ENCODE assay signal across 8 mouse cellular contexts in genomic region chr13:21855146-21855545, GRCm38 (mm10). TPM values are rescaled to one million over a fixed set of nuclear protein-coding genes. Genes with fewer than 3 reads are reported as not detected.
DNase-seq lines count a peak whose midpoint lies in the region; ATAC-seq and TF ChIP-seq lines count a peak whose summit lies in the region.

No protein-coding gene starts in this region.

- no peak for TF ChIP-seq EP300 in stomach, postnatal 0 days (optimal IDR thresholded peaks at IDR 0.05)

- H3K9me3 ChIP-seq in embryonic facial prominence, embryonic 11.5 days (replicated peaks; ENCODE audit: control insufficient read depth, low read length), result no peaks in the 10 kb centered on the region
- no peaks in the 10 kb centered on the region for H3K9me3 ChIP-seq in heart, embryonic 14.5 days (ENCODE audit: control insufficient read depth, low read length)
- no peaks in the 10 kb centered on the region for H3K9me3 ChIP-seq in liver, embryonic 13.5 days (replicated peaks)
- no peaks in the 10 kb centered on the region for H3K9me3 ChIP-seq in neural tube, embryonic 11.5 days (ENCODE audit: control insufficient read depth, low read length)
- H3K9me3 ChIP-seq in stomach, postnatal 0 days (ENCODE audit: control insufficient read depth, low read length), result no peaks in the 10 kb centered on the region

- H3K27me3 ChIP-seq in embryonic facial prominence, embryonic 11.5 days (ENCODE audit: control insufficient read depth, insufficient read depth, low read length), result no peaks in the 10 kb centered on the region
- no peaks in the 10 kb centered on the region for H3K27me3 ChIP-seq in heart, embryonic 14.5 days (ENCODE audit: control insufficient read depth, insufficient read depth, low read length)
- H3K27me3 ChIP-seq in liver, embryonic 13.5 days, result no peaks in the 10 kb centered on the region
- no peaks in the 10 kb centered on the region for H3K27me3 ChIP-seq in neural tube, embryonic 11.5 days (ENCODE audit: control insufficient read depth, insufficient read depth, low read length)
- H3K27me3 ChIP-seq in stomach, postnatal 0 days (ENCODE audit: control insufficient read depth, insufficient read depth, low read length), result no peaks in the 10 kb centered on the region

- peak; percentile 89 for DNase-seq in 3T3-L1 (ENCODE audit: low read depth, low spot score)
- DNase-seq in adrenal gland, adult 2 months, result peak; percentile 92
- DNase-seq in embryonic facial prominence, embryonic 11.5 days (ENCODE audit: low spot score), result peak; percentile 82
- DNase-seq in kidney, postnatal 25 days, result peak; percentile 57 to 69
- peak; percentile 82 for DNase-seq in liver, embryonic 13.5 days
- DNase-seq in neural tube, embryonic 11.5 days (ENCODE audit: low spot score), result peak; percentile 85
- peak; percentile 37 for DNase-seq in stomach, postnatal 0 days (ENCODE audit: low spot score)

- no peaks in the 10 kb centered on the region for H3K4me1 ChIP-seq in embryonic facial prominence, embryonic 11.5 days (ENCODE audit: control insufficient read depth, insufficient read depth, low read length)
- H3K4me1 ChIP-seq in heart, embryonic 14.5 days (ENCODE audit: control insufficient read depth in 2 of 2, insufficient read depth in 2 of 2, low read length in 2 of 2), result peaks cover 9 to 18% of the 10 kb centered on the region in 2 experiments
- H3K4me1 ChIP-seq in liver, embryonic 13.5 days (replicated peaks), result peaks cover 10% of the 10 kb centered on the region
- no peaks in the 10 kb centered on the region for H3K4me1 ChIP-seq in neural tube, embryonic 11.5 days (ENCODE audit: control insufficient read depth, insufficient read depth, low read length)
- H3K4me1 ChIP-seq in stomach, postnatal 0 days (replicated peaks; ENCODE audit: control insufficient read depth, insufficient read depth), result no peaks in the 10 kb centered on the region

- no peak overlapping the region; the same call in 1 of the 2 replicates for H3K4me2 ChIP-seq in embryonic facial prominence, embryonic 11.5 days (ENCODE audit: low read depth, low read length)
- H3K4me2 ChIP-seq in heart, embryonic 14.5 days (ENCODE audit: low read length), result peak overlapping the region; percentile 62
- peak overlapping the region; percentile 72 for H3K4me2 ChIP-seq in liver, embryonic 13.5 days
- peak overlapping the region; percentile 44; the same call in 1 of the 2 replicates for H3K4me2 ChIP-seq in neural tube, embryonic 11.5 days (ENCODE audit: low read depth)
- peak overlapping the region; percentile 45 for H3K4me2 ChIP-seq in stomach, postnatal 0 days (replicated peaks; ENCODE audit: low read depth)

- H3K4me3 ChIP-seq in embryonic facial prominence, embryonic 11.5 days (ENCODE audit: low read depth, low read length), result peak overlapping the region; percentile 36
- H3K4me3 ChIP-seq in heart, embryonic 14.5 days (ENCODE audit: control insufficient read depth in 1 of 2, insufficient read depth in 1 of 2, low read depth in 1 of 2, low read length in 2 of 2), result peak overlapping the region in 1 of 2 experiments; percentile 36; a peak in 2 of 4 replicates
- H3K4me3 ChIP-seq in liver, embryonic 13.5 days (replicated peaks), result peak overlapping the region; percentile 68
- H3K4me3 ChIP-seq in neural tube, embryonic 11.5 days (ENCODE audit: low read depth, low read length), result peak overlapping the region; percentile 46
- peak overlapping the region; percentile 25; the same call in 1 of the 2 replicates for H3K4me3 ChIP-seq in stomach, postnatal 0 days (ENCODE audit: low read depth, low read length)

- WGBS in embryonic facial prominence, embryonic 11.5 days, result under 1% methylated on average over 11 of the region's 11 CpGs
- WGBS in heart, embryonic 14.5 days, result 5% methylated on average over 11 of the region's 11 CpGs
- under 1% methylated on average over 11 of the region's 11 CpGs for WGBS in liver, embryonic 13.5 days (ENCODE audit: insufficient replicate concordance)
- WGBS in neural tube, embryonic 11.5 days, result 1% methylated on average over 11 of the region's 11 CpGs
- 8% methylated on average over 11 of the region's 11 CpGs for WGBS in stomach, postnatal 0 days

- H3K36me3 ChIP-seq in embryonic facial prominence, embryonic 11.5 days (replicated peaks; ENCODE audit: control insufficient read depth, insufficient read depth, low read depth, low read length), result no peaks in the 10 kb centered on the region
- H3K36me3 ChIP-seq in heart, embryonic 14.5 days (ENCODE audit: control insufficient read depth, insufficient read depth, low read length), result no peaks in the 10 kb centered on the region
- H3K36me3 ChIP-seq in liver, embryonic 13.5 days, result no peaks in the 10 kb centered on the region
- no peaks in the 10 kb centered on the region for H3K36me3 ChIP-seq in neural tube, embryonic 11.5 days (ENCODE audit: control insufficient read depth, insufficient read depth, low read length)
- no peaks in the 10 kb centered on the region for H3K36me3 ChIP-seq in stomach, postnatal 0 days (ENCODE audit: control insufficient read depth, insufficient read depth, low read length)

- 0 out of 2 replicates have a peak, but pooled peaks have one; percentile 44 for ATAC-seq in embryonic facial prominence, embryonic 11.5 days (replicated peaks; ENCODE audit: insufficient number of reproducible peaks, low FRiP score, low TSS enrichment, low read depth)
- no peak for ATAC-seq in heart, embryonic 14.5 days (ENCODE audit: insufficient number of reproducible peaks, insufficient read depth, low FRiP score, low read depth)
- ATAC-seq in liver, embryonic 13.5 days (ENCODE audit: low read depth), result peak; percentile 93
- peak; percentile 53 for ATAC-seq in neural tube, embryonic 11.5 days (ENCODE audit: insufficient read depth, low FRiP score, low TSS enrichment)
- ATAC-seq in stomach, postnatal 0 days (ENCODE audit: low FRiP score, low TSS enrichment), result no peak

- no peak for TF ChIP-seq CTCF in stomach, postnatal 0 days (IDR thresholded peaks at IDR 0.05; ENCODE audit: low read depth)

- H3K9ac ChIP-seq in embryonic facial prominence, embryonic 11.5 days (replicated peaks; ENCODE audit: low read length), result no peak overlapping the region
- H3K9ac ChIP-seq in heart, embryonic 14.5 days (ENCODE audit: low read length), result no peak overlapping the region
- H3K9ac ChIP-seq in liver, embryonic 13.5 days, result peak overlapping the region; percentile 66
- no peak overlapping the region for H3K9ac ChIP-seq in neural tube, embryonic 11.5 days (ENCODE audit: low read length)
- H3K9ac ChIP-seq in stomach, postnatal 0 days (ENCODE audit: low read length), result no peak overlapping the region

- no peak overlapping the region for H3K27ac ChIP-seq in embryonic facial prominence, embryonic 11.5 days (replicated peaks; ENCODE audit: low read depth, low read length)
- no peak overlapping the region for H3K27ac ChIP-seq in heart, embryonic 14.5 days (replicated peaks in 1 of 2; ENCODE audit: control insufficient read depth in 1 of 2, insufficient read depth in 1 of 2, low read depth in 2 of 2, low read length in 2 of 2)
- no peak overlapping the region for H3K27ac ChIP-seq in liver, embryonic 13.5 days
- H3K27ac ChIP-seq in neural tube, embryonic 11.5 days (ENCODE audit: low read depth, low read length), result no peak overlapping the region
- no peak overlapping the region for H3K27ac ChIP-seq in stomach, postnatal 0 days (replicated peaks)

RNA-seq across cellular contexts. Expression of gene Hist1h2br, which starts 21.6 kb away (rescaled TPM):
- total RNA-seq in adrenal gland, adult 2 months (2021), result 10 to 100 TPM; 36.5 to 55.8 TPM
- polyA plus RNA-seq in adrenal gland, adult 2 months (2012; rRNA removed), result 12.6 and 15.9 TPM in 2 replicates
- 23.1 and 25.1 TPM in 2 replicates for polyA plus RNA-seq in embryonic facial prominence, embryonic 11.5 days (2014; fragmentation: Nextera tagmentation; extraction: Ambion mirVana)
- polyA plus RNA-seq in heart, embryonic 14.5 days (2014; fragmentation: Nextera tagmentation; extraction: Ambion mirVana), result 10.6 and 11.1 TPM in 2 replicates
- polyA plus RNA-seq in liver, embryonic 13.5 days (2015; fragmentation: Nextera tagmentation; extraction: Ambion mirVana), result 22.5 and 35.7 TPM in 2 replicates
- polyA plus RNA-seq in neural tube, embryonic 11.5 days (2014; fragmentation: Nextera tagmentation; extraction: Ambion mirVana), result 20.0 TPM in 2 replicates
- 8.1 and 10.0 TPM in 2 replicates for polyA plus RNA-seq in stomach, postnatal 0 days (2015; fragmentation: Nextera tagmentation; extraction: Ambion mirVana)

RNA-seq across cellular contexts. Expression of gene Hist1h2ap, which starts 21.8 kb away (rescaled TPM):
- total RNA-seq in adrenal gland, adult 2 months (2021), result 10 to 100 TPM; 24.8 to 29.8 TPM
- 126 and 141 TPM in 2 replicates for polyA plus RNA-seq in adrenal gland, adult 2 months (2012; rRNA removed)
- 5,875 and 5,942 TPM in 2 replicates for polyA plus RNA-seq in embryonic facial prominence, embryonic 11.5 days (2014; fragmentation: Nextera tagmentation; extraction: Ambion mirVana)
- polyA plus RNA-seq in heart, embryonic 14.5 days (2014; fragmentation: Nextera tagmentation; extraction: Ambion mirVana), result 1,528 and 1,577 TPM in 2 replicates
- 4,833 and 5,264 TPM in 2 replicates for polyA plus RNA-seq in liver, embryonic 13.5 days (2015; fragmentation: Nextera tagmentation; extraction: Ambion mirVana)
- 4,141 and 4,626 TPM in 2 replicates for polyA plus RNA-seq in neural tube, embryonic 11.5 days (2014; fragmentation: Nextera tagmentation; extraction: Ambion mirVana)
- polyA plus RNA-seq in stomach, postnatal 0 days (2015; fragmentation: Nextera tagmentation; extraction: Ambion mirVana), result 1,237 and 1,874 TPM in 2 replicates

RNA-seq across cellular contexts. Expression of gene Hist1h4n, which starts 23.1 kb away (rescaled TPM):
- 10 to 100 TPM; 22.2 to 52.8 TPM for total RNA-seq in adrenal gland, adult 2 months (2021)
- 4.1 and 6.6 TPM in 2 replicates for polyA plus RNA-seq in adrenal gland, adult 2 months (2012; rRNA removed)
- 13.9 and 16.6 TPM in 2 replicates for polyA plus RNA-seq in embryonic facial prominence, embryonic 11.5 days (2014; fragmentation: Nextera tagmentation; extraction: Ambion mirVana)
- polyA plus RNA-seq in heart, embryonic 14.5 days (2014; fragmentation: Nextera tagmentation; extraction: Ambion mirVana), result 5.9 and 10.4 TPM in 2 replicates
- polyA plus RNA-seq in liver, embryonic 13.5 days (2015; fragmentation: Nextera tagmentation; extraction: Ambion mirVana), result 14.8 and 21.6 TPM in 2 replicates
- polyA plus RNA-seq in neural tube, embryonic 11.5 days (2014; fragmentation: Nextera tagmentation; extraction: Ambion mirVana), result 10.5 and 15.6 TPM in 2 replicates
- polyA plus RNA-seq in stomach, postnatal 0 days (2015; fragmentation: Nextera tagmentation; extraction: Ambion mirVana), result 4.0 and 4.6 TPM in 2 replicates

RNA-seq across cellular contexts. Expression of gene Hist1h4m, which starts 43.6 kb away (rescaled TPM):
- 100 to 1,000 TPM; 165 to 190 TPM for total RNA-seq in adrenal gland, adult 2 months (2021)
- polyA plus RNA-seq in adrenal gland, adult 2 months (2012; rRNA removed), result 4.5 TPM in 1 of 2 replicates, not detected in the other
- not detected in 2 replicates for polyA plus RNA-seq in embryonic facial prominence, embryonic 11.5 days (2014; fragmentation: Nextera tagmentation; extraction: Ambion mirVana)
- polyA plus RNA-seq in heart, embryonic 14.5 days (2014; fragmentation: Nextera tagmentation; extraction: Ambion mirVana), result not detected in 2 replicates
- not detected in 2 replicates for polyA plus RNA-seq in liver, embryonic 13.5 days (2015; fragmentation: Nextera tagmentation; extraction: Ambion mirVana)
- not detected in 2 replicates for polyA plus RNA-seq in neural tube, embryonic 11.5 days (2014; fragmentation: Nextera tagmentation; extraction: Ambion mirVana)
- 1.1 TPM in 1 of 2 replicates, not detected in the other for polyA plus RNA-seq in stomach, postnatal 0 days (2015; fragmentation: Nextera tagmentation; extraction: Ambion mirVana)

RNA-seq across cellular contexts. Expression of gene Hist1h2ao, which starts 44.9 kb away (rescaled TPM):
- 10 to 100 TPM; 16.1 to 19.4 TPM for total RNA-seq in adrenal gland, adult 2 months (2021)
- polyA plus RNA-seq in adrenal gland, adult 2 months (2012; rRNA removed), result not detected in 2 replicates
- polyA plus RNA-seq in embryonic facial prominence, embryonic 11.5 days (2014; fragmentation: Nextera tagmentation; extraction: Ambion mirVana), result 2.8 TPM in 1 of 2 replicates, not detected in the other
- polyA plus RNA-seq in heart, embryonic 14.5 days (2014; fragmentation: Nextera tagmentation; extraction: Ambion mirVana), result not detected in 2 replicates
- 1.4 and 1.6 TPM in 2 replicates for polyA plus RNA-seq in liver, embryonic 13.5 days (2015; fragmentation: Nextera tagmentation; extraction: Ambion mirVana)
- polyA plus RNA-seq in neural tube, embryonic 11.5 days (2014; fragmentation: Nextera tagmentation; extraction: Ambion mirVana), result not detected in 2 replicates
- 0.95 and 1.1 TPM in 2 replicates for polyA plus RNA-seq in stomach, postnatal 0 days (2015; fragmentation: Nextera tagmentation; extraction: Ambion mirVana)

Comparison
In these comparisons a context has a peak if more than half of its experiments do, and no peak if none do; other contexts are left out.
1. DNase-seq: peak in every context shown above with its lines; median percentile 92 in adrenal gland, adult 2 months; 89 in 3T3-L1; 85 in neural tube, embryonic 11.5 days; 82 in embryonic facial prominence, embryonic 11.5 days; 82 in liver, embryonic 13.5 days; 63 in kidney, postnatal 25 days; 37 in stomach, postnatal 0 days.
2. ATAC-seq: peak in embryonic facial prominence, embryonic 11.5 days (single experiment), liver, embryonic 13.5 days (single experiment) and neural tube, embryonic 11.5 days (single experiment); none in heart, embryonic 14.5 days (single experiment) and stomach, postnatal 0 days (single experiment).